Mouse (Mus musculus): ENCODE measurements around the gene Lcn5.
A peak's percentile ranks its signal among the peaks of the same experiment; 100 is the strongest.
"Not testable (repeated sequence)": the region's sequence is repeated elsewhere in the genome, so short reads cannot be mapped to it uniquely, and the experiment has no call there.

Gene Lcn5

DNA sequence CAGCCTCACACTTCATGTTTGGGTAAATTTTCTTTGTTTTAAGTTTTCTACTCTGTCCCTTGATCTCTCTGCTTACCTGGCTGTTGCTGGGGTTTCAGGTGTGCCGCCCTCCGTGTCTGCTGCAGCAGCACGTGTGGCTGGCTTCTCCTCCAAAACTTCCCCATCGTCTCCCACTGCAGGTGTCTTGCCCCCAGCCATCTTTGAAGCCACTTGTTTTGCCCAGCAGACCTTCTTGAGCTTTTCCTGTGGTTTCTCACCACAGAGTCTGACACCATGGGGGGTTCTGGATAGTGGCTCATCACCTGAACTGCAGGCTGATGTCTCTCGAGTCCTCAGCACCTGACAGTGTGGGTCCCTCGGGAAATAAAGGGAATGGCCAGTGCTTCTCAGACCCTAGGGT is 21.8 kb downstream of the Lcn5 start:
- DNase-seq (ENCODE audit: low spot score in 2 of 2) = peak; percentile 62 to 68

DNA sequence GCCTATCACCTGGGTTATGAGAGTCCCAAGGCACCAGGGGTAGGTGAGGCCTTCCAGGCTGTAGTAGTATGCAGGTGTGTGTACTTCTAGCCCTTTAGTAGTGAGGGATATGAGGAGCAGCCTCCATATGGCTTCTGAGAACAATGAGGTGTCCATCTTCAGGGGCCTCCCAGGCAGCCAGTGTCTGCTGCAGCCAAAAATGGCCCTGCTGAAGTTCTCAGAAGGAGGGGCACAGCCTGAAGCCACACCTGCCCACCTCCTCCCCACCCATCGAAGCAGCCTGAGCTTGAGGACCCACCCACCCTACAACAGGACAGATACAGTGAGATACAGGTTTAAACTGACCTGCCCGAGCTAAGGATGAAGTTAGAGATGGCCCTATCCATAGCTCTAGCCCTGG is 24.7 kb downstream of the Lcn5 start, which contains the start of gene Lcn10:
Lcn10 (plus strand) TSS at position 301 of the 400 bp plus-strand sequence.
- DNase-seq (ENCODE audit: low spot score in 2 of 2) = no peak

DNA sequence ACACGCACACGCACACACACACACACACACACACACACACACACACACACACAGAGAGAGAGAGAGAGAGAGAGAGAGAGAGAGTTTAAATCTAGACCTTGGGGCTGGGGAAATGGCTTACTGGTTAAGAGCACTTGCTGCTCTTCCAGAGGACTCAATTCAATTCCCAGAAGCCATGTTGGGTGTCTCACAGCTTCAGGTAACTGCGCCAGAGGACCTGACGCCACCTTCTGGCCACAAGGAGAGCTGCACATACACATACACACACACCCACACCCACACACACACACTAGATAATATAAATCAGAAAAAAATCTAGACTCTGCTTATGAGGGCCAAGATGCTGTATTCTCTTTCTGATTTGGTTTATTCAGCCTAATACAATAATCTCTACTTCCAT is 29.2 kb downstream of the Lcn5 start:
- DNase-seq (ENCODE audit: low spot score in 2 of 2) = no peak

DNA sequence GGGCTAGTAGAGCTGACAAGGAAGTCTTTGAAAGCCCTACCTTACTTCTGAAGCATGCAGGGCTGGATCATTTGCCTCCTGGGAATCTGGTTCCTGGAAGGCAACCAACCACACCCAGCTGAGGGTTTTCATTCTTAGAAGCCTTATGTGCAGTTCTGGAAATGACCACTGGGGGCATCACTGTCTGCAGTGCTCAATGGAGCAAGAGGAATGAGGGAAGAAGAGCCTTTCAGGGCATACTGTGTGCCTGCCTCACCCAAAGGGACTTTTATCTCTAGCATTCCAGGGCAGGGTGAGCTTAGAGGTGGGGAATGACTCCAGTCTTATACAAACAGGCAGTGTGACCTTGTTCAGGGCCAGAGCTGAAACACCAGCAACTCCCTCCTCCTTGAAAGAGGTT is 36.9 kb downstream of the Lcn5 start:
- peak in 1 of 2 experiments; percentile 66 for DNase-seq (ENCODE audit: low spot score in 2 of 2)

GRCm38 (mm10) chr2:25696951-25697350 is 39.2 kb downstream of the Lcn5 start:
- DNase-seq (ENCODE audit: low spot score in 2 of 2) = no peak

DNA sequence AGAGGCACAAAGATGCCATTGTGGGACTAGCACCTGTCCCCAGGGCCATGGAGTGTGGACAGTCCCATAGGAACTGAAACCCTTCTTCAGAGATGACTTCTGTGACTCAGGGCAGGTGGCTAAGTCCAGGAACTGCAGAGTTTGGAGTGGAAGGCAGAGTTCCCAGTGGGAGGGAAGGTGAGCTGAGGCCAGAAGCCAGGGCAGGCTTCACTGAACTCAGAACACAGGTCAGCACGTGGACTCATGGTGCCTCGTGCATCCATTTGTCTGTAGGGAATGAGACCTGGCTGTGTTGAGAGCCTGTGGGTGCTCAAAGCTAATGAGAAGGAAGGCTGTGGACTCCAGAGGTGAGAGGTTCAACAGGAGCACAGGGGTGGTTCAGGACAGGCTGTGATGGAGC is 40.9 kb downstream of the Lcn5 start:
- DNase-seq (ENCODE audit: low spot score in 2 of 2) = no peak

- not testable (repeated sequence) for DNase-seq (ENCODE audit: low spot score in 2 of 2)
Observed at GRCm38 (mm10) chr2:25699743-25700142, 42.0 kb downstream of the Lcn5 start, which contains the start of gene Obp2a. Gene Obp2a, plus strand, starts transcription at chr2:25700043.

DNA sequence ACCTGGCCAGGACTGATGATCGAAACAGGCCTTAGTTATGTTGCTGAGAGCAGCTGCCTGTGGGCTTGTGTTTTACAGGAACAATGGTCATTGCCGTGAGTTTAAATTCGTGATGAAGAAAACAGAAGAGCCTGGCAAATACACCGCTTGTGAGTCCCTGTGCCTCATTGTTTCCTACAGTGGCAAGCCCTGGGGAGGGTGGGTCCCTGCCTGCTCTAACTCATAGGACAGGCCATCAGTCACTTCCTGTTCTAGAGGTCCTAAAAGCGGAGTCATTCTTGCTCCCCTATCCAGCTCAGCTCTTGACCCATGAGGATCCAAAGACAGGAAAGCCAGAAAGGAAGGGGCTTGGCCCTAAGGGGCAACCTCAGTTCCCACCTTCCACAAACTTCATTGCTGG is 43.2 kb downstream of the Lcn5 start:
- DNase-seq (ENCODE audit: low spot score in 2 of 2) = no peak

DNA sequence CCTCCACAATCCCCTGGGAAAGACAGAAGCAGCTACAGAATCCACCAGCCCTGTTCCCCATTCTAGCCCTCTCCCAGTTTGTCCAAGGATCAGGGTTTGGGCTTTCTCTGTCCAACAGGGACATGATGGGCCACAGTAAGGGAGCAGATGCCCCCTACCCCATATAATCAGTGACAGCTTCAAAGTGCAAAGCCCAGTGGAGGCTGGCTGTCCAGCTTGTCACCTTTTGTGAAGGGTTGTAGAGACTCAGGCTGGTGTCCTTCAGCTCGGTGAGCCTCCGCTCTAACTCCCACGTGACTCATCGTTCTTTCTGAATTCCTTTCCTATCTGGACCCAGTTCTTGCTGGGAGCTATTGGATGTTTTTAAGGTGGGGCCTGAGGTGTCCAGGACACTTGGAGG is 46.0 kb downstream of the Lcn5 start:
- no peak for DNase-seq (ENCODE audit: low spot score in 2 of 2)

GRCm38 (mm10) chr2:25706643-25707481 is 49.1 kb downstream of the Lcn5 start, which contains the start of gene Bmyc:
Gene Bmyc, plus strand, starts transcription at chr2:25706739.
- DNase-seq (ENCODE audit: low spot score in 2 of 2) = peak; percentile 79

DNA sequence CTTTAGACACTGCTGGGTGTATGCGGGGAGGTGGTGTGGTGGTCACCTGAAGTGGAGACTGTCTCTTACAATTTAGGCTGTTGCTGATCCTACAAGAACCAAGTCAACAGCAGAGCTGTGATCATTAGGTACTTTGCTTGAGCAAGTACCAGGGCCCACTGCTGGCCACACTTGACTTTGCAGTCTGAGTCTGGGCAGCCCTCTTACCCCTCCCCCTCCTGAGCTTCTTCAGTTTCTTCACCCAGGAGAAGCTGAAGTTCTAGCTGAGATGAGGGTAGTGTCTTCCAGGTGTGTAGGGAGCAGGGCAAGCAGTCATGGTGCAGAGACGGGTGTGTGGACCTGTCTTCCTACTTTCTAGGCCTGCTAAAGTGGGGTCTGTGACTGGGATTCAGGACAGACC is 50.4 kb downstream of the Lcn5 start:
- DNase-seq (ENCODE audit: low spot score in 2 of 2) = peak; percentile 12 to 27

DNA sequence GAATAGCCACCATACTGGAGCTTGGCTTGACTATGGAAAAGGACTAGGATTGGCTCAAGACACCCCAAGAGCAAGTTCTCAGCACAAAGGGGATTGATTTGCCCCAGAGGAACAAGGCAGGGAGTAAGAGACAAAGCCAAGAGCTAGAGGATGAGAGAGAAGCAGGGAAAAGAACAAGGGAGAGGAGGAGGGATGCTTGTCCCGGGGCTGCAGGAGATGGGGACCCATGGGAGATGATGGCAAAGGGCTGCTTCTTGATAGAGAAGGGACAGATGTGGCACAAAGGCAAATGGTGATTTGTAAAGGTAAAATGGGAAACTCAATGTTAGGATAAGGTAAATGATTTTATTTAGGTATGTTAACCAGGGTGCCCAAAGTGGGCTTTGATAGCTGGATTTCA is 51.3 kb downstream of the Lcn5 start:
- DNase-seq (ENCODE audit: low spot score in 2 of 2) = not testable (repeated sequence)

- not testable (repeated sequence) for DNase-seq (ENCODE audit: low spot score in 2 of 2)
Observed at GRCm38 (mm10) chr2:25709791-25710190, 52.0 kb downstream of the Lcn5 start.

All from thymus, postnatal 10 days (tissue).